In the genomic region with DNA sequence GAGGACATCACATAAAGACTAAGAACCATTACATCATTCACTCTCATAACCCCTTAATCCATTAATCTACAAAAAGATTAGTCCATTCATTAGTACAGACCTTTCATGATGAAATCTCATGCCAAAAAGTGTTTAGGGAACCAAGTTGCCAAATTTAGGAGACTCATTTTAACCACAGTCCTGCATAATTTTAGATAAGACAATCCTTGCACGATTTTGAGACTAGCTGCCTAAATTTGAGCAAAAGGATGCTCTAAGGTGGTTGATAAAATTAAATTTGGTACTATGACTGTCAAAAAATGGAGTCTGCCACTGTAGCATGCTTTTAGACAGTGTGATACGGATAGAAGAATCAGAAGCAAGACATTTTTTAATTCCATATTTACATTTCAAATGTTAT, we compare ENCODE assay signal across 31 mouse cellular contexts.
"Had no signal": no experiment of that assay in that cellular context is flagged by ENCODE, and none has a peak within 500 bp of the region (broad histone marks: within the 10 kb centered on the region; RNA-seq: fewer than 3 reads in every experiment).

No protein-coding gene starts in this region.

- ATAC-seq: liver, embryonic 12.5 days; liver, postnatal 0 days; lung, postnatal 0 days; midbrain, embryonic 13.5 days; midbrain, embryonic 15.5 days; midbrain, embryonic 16.5 days had no signal

- DNase-seq: left cerebral cortex, postnatal 4 days; liver; liver, embryonic 13.5 days; liver, postnatal 0 days; lung, adult 18-20 months; lung, adult 2 months; lung, embryonic 14.5 days; lung, postnatal 10 days; lung, postnatal 14 days; lung, postnatal 36 days; midbrain, embryonic 14.5 days had no signal

- H3K36me3 ChIP-seq: limb, embryonic 10.5 days; limb, embryonic 12.5 days; limb, embryonic 13.5 days; limb, embryonic 15.5 days; liver, embryonic 12.5 days; liver, embryonic 13.5 days; liver, embryonic 15.5 days; lung, embryonic 15.5 days; midbrain, embryonic 10.5 days; midbrain, embryonic 12.5 days; midbrain, embryonic 13.5 days; midbrain, embryonic 15.5 days; neural tube, embryonic 12.5 days had no signal

- H3K9me3 ChIP-seq: limb, embryonic 10.5 days; limb, embryonic 12.5 days; limb, embryonic 13.5 days; limb, embryonic 15.5 days; liver, embryonic 12.5 days; liver, embryonic 13.5 days; liver, embryonic 15.5 days; lung, embryonic 15.5 days; midbrain, embryonic 12.5 days; midbrain, embryonic 13.5 days; midbrain, embryonic 15.5 days; neural tube, embryonic 12.5 days had no signal

- H3K27me3 ChIP-seq: limb, embryonic 12.5 days; limb, embryonic 13.5 days; limb, embryonic 15.5 days; liver, embryonic 12.5 days; liver, embryonic 13.5 days; liver, embryonic 15.5 days; lung, embryonic 15.5 days; megakaryocyte, embryonic 14.5 days; midbrain, embryonic 12.5 days; midbrain, embryonic 13.5 days; midbrain, embryonic 15.5 days; neural tube, embryonic 12.5 days had no signal

- H3K4me1 ChIP-seq: limb, embryonic 10.5 days; limb, embryonic 12.5 days; limb, embryonic 13.5 days; limb, embryonic 15.5 days; liver, embryonic 12.5 days; liver, embryonic 13.5 days; liver, embryonic 15.5 days; lung, embryonic 15.5 days; megakaryocyte, embryonic 14.5 days; midbrain, embryonic 10.5 days; midbrain, embryonic 12.5 days; midbrain, embryonic 13.5 days; midbrain, embryonic 15.5 days; neural tube, embryonic 12.5 days had no signal

- H3K4me3 ChIP-seq: limb, embryonic 10.5 days; limb, embryonic 12.5 days; limb, embryonic 13.5 days; limb, embryonic 15.5 days; liver, embryonic 12.5 days; liver, embryonic 13.5 days; liver, embryonic 15.5 days; lung, embryonic 15.5 days; megakaryocyte, embryonic 14.5 days; midbrain, embryonic 10.5 days; midbrain, embryonic 12.5 days; midbrain, embryonic 13.5 days; midbrain, embryonic 15.5 days; myocyte; neural tube, embryonic 12.5 days had no signal

- H3K9ac ChIP-seq: limb, embryonic 12.5 days; limb, embryonic 13.5 days; limb, embryonic 15.5 days; liver, embryonic 12.5 days; liver, embryonic 13.5 days; liver, embryonic 14.5 days; liver, embryonic 15.5 days; liver, postnatal 0 days; lung, embryonic 14.5 days; lung, embryonic 15.5 days; midbrain, embryonic 12.5 days; midbrain, embryonic 13.5 days; midbrain, embryonic 15.5 days; neural tube, embryonic 12.5 days had no signal

- H3K27ac ChIP-seq: limb, embryonic 10.5 days; limb, embryonic 12.5 days; limb, embryonic 13.5 days; limb, embryonic 15.5 days; liver, embryonic 12.5 days; liver, embryonic 13.5 days; liver, embryonic 14.5 days; liver, embryonic 15.5 days; lung, embryonic 15.5 days; macrophage; midbrain, embryonic 10.5 days; midbrain, embryonic 12.5 days; midbrain, embryonic 13.5 days; midbrain, embryonic 15.5 days; neural tube, embryonic 12.5 days had no signal

- H3K4me2 ChIP-seq: limb, embryonic 12.5 days; limb, embryonic 13.5 days; limb, embryonic 15.5 days; liver, embryonic 11.5 days; liver, embryonic 12.5 days; liver, embryonic 13.5 days; liver, embryonic 15.5 days; lung, embryonic 14.5 days; lung, embryonic 15.5 days; midbrain, embryonic 11.5 days; midbrain, embryonic 12.5 days; midbrain, embryonic 13.5 days; midbrain, embryonic 15.5 days; neural tube, embryonic 12.5 days had no signal
